Mouse (Mus musculus) thymus, postnatal 10 days (tissue): Measurements from ENCODE around the gene Prdx5.

ENCODE experiments used
- DNase-seq, 2 experiments: peaks; one replicate each; pipeline ENCODE4 v3.0.0; 2021; ENCODE audit warnings: low spot score in 2 of 2

Gene Prdx5

GRCm38 (mm10) chr19:6877965-6878364, 31.9 kb downstream of the Prdx5 start:
- no peak for DNase-seq

GRCm38 (mm10) chr19:6876799-6877198, 33.1 kb downstream of the Prdx5 start:
- no peak for DNase-seq

GRCm38 (mm10) chr19:6875834-6876233, 34.1 kb downstream of the Prdx5 start:
- DNase-seq: no peak

DNA sequence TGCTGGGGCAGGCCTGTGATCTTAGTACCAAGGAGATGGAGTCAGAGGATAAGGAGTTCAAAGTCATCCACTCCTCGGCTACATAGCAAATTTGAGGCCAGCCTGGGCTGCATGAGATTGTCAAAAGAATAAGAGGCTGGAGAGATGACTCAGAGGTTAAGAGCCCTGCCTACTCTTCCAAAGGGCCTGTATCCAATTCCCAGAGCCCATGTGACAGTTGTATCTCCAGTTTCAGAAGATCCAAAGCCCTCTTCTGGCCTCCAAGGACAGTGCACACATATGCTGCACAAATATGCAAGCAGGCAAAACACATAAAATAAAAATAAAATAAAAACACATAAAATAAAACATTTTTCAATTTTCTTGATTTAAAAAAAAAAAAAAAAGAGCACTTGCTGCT, 35.6 kb downstream of the Prdx5 start:
- DNase-seq: no peak

- no peak for DNase-seq
Observed at GRCm38 (mm10) chr19:6872701-6873100, 37.2 kb downstream of the Prdx5 start.

- peak; percentile 67 to 72 for DNase-seq
Observed at GRCm38 (mm10) chr19:6871574-6872271, 38.2 kb downstream of the Prdx5 start.

DNA sequence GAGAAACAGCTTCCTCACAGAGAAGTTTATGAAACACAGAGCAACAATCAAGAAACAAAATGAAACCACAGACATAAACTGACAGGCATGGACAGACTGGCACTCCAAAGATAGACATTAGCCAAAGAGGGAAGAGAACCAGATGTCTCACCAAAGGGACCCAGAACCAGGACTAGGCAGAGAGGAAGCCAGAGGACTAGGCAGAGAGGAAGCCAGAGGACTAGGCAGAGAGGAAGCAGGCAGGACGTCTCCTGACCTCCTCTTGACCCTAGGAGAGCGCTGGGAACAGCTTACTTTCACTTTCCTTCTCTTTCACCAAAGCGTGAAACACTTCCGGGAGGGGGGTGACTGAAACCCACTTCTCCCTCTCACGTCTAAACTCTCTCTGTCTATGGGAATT, 40.6 kb downstream of the Prdx5 start:
- peak; percentile 49 to 63 for DNase-seq

DNA sequence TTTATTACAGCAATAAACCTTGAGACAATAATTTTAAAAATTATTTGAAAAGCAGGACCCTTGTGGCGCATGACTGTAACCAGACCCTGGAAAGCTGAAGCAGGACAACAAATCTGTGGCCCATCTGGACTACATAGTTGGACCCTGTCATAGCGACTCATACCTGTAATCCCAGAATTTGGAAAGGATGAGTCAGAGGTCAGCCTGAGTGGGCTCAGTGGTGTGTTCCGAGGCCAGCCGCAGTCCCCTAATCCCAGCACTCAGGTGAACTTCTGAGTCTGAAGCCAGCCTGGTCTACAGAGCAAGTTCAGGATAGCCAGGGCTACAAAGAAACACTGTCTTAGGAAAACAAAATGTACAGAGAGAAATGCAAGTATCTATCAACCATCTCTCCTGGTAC, 48.5 kb downstream of the Prdx5 start:
- no peak for DNase-seq

- no peak for DNase-seq
Observed at GRCm38 (mm10) chr19:6860706-6861105, 49.2 kb downstream of the Prdx5 start.

- DNase-seq: no peak
Observed at GRCm38 (mm10) chr19:6859971-6860370, 49.9 kb downstream of the Prdx5 start.

GRCm38 (mm10) chr19:6859032-6859651, 50.8 kb downstream of the Prdx5 start:
- no peak for DNase-seq

DNA sequence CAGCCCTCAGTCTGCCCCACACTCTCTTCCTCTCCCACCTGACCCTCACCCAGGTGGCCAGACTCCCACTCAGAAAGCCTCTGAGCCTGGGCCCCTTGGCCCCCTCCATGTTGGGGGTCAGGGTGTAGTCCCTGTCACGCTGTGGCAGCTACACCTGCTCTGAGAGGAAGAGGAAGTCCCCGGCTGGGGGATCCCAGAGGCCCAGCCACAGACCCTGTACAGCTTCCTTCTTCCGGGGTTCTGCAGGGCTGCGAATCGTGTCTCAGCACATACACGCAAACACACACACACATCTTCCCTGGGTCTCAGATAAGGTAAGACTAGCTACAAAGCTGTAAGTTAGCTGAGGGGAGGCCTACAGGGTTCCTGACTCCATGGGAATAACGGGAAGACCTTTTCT, 51.9 kb downstream of the Prdx5 start, which contains the start of gene Ccdc88b:
TSS of gene Ccdc88b (minus strand) at position 181 of the 400 bp plus-strand sequence.
- DNase-seq: peak; percentile 84 to 87

GRCm38 (mm10) chr19:6857391-6858005, 52.4 kb downstream of the Prdx5 start:
- DNase-seq: no peak

- DNase-seq: no peak
Observed at GRCm38 (mm10) chr19:6857003-6857360, 52.9 kb downstream of the Prdx5 start.
